Mouse (Mus musculus) frontal cortex, adult (tissue): ENCODE results near the gene Taar7d.
A peak's percentile ranks its signal among the peaks of the same experiment; 100 is the strongest.
"Not testable (repeated sequence)": the region's sequence is repeated elsewhere in the genome, so short reads cannot be mapped to it uniquely, and the experiment has no call there.

Source experiments
- ATAC-seq: cut with Nextera tagmentation; 2 replicates; pipeline ENCODE4 v1.9.2; 2017; ENCODE audit warnings: mild to moderate bottlenecking, moderate library complexity, mixed read lengths; ENCODE audit not compliant: low TSS enrichment

The Taar7d gene

DNA sequence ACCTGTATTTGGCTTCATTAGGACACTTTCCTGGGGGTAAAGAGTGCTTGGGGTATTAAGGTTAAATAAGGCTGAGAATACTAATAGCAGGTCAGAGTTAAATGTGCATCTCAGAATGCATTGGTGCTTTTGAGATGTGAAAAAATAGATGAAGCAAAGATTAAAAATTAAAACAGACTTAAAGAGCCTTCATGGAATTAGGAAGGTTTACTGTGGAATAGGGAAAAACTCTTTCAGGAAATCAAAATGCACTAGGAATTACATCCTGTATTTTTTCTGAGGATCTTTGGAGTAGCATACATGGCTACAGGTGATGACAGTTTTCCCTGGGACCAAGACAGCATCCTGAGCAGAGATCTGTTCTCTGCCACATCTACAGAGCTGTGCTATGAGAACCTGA, at the start of gene Taar7d:
Gene Taar7d (plus strand): TSS at position 301 of the 400 bp plus-strand sequence.
- ATAC-seq = no peak

DNA sequence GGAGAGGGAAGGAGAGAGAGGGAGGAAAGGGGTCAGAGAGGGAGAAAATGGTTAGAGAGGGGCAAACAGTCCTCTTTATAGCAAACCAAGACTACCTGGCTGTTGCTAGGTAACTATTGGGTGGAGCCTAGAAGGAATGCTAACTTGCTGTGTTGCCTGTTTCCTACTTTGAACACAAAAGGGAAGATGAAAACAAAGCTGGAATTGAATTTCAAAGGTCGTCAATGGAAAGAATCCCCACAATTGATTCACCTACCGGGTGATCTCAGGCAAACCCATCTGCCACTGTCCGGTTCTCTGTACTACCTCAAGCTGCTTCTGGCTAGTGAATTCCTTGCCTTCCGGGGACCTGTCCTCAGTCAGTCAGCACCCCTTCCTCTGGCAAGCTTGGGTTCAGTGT, 49.1 kb upstream of the Taar7d start:
- no peak for ATAC-seq

DNA sequence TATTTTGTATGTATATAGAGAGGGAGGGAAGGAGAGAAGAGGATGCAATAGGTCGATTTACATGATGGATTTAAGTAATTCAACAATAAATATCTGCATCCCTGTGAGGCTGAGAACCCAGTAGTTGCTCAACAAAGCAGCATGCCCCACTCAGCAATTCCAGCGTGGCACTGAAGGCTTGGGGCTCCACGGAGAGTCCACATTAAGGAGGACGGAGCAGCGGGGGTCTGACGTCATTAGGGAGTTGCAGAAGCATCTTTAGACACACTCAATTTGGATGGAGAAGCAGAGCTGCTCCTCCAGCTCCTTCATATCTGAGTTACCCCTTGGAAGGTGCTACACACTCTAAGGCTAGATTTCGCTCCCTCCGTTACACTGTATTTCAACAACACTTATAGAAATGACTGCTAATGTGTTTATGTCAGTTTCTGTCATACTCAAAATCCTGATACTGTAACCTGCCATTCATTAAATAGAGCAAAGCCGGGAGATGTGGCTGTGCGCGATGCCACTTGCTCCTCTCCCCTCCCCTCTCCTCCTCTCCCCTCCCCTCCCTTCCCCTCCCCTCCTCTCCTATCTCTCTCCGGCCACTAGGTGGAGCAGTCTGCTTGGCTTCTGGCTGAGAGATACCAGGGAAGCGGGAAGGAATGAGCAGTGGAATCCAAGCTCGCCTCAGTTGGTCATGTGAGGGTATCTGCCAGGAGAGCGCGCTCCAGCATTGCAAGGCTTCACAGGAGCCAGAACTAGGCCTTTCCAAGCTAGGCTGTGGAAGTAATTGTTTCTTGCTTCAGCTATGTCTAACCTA, 47.9 kb upstream of the Taar7d start:
- ATAC-seq = peak; percentile 99

DNA sequence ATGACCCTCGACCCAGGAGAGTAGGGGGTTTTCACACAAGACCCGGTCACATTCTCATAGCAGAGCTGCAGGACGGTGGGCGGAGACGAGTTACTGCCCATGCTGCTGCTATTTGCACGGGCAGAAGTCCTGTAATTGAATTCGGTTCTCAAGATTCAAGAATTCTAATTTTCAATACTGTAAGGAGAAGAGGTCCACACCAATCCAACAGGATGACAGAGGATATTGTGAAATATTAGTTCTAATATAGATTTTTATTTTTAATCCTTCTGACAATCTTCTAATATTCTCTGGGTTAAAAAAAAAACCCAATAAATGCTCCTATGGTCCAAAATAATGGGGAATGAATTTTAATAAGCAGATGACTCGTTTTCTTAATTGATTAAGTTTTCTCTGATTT, 41.5 kb upstream of the Taar7d start, which contains the start of gene Taar6:
Gene Taar6 (minus strand): TSS at position 101 of the 400 bp plus-strand sequence.
- no peak for ATAC-seq

DNA sequence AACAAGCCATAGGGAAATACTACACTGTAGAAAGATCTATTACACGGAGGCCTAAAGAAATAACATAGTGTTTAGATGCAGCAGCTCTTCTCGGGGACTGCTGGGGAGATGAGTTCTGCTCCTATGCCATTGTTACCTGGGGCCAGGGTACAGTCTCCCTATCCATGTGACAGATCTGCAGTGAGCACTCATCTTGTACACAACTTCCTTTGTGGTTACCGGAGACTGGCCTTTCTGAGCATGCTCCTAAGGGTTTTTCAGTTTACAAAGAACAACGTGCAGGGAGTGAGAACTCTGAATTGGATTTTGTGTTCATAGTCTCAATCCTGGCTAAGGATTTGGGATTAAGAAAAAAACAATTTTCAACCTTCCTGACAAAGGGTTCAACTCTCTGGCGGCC, 40.6 kb upstream of the Taar7d start:
- no peak for ATAC-seq

DNA sequence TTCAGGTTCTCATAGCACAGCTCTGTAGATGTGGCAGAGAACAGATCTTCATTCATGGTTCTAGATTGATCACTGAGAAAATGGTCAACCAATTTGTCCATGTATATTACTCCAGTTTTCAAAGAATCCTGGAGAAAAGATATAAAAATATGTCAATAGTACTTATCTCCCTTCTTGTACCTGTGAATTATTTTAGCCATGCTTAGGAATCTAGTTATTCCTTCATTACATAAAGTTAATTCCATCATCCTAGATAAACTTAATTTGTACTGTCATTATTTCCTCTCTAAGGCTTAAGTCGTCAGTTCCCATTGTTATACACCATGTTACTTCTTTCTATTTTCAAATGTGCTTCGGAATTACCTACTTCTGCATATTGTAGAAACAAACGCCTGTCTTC, 33.6 kb upstream of the Taar7d start, which contains the start of gene Taar7a:
Gene Taar7a (minus strand): TSS at position 101 of the 400 bp plus-strand sequence.
- ATAC-seq = no peak

DNA sequence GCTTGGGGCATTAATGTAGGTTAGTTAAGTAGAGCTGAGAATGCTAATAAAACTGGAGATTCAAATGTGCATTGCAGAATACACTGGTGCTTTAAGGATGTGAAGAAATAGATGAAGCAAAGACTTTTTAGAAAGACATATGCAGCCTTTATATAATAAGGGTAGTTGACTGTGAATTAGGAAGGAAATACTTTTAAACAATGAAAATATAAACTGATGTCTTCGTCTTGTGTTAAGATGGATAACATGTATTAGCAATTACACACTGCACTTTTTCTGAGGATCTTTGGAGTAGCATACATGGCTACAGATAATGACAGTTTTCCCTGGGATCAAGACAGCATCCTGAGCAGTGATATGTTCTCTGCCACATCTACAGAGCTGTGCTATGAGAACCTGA, 27.4 kb upstream of the Taar7d start, which contains the start of gene Taar7b:
Gene Taar7b (plus strand): TSS at position 301 of the 400 bp plus-strand sequence.
- ATAC-seq = no peak

DNA sequence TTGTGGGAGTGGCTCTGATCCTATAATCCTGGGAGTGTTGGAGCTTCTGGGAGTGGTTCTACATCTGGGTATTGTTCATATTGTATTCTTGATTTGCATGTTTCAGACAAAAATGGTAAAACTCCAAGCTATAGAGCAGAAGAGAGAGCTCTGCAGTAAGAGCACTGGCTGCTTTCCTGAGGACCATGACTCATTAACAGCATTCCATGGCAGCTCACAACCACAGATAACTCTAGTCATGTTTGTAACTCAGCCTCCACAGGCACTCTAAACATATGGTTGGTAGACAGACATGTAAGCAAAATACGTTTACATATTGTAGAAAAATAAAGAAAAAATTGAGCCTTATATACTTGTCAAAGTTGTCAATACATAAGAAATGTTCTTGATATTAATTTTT, 20.6 kb upstream of the Taar7d start:
- ATAC-seq = no peak; the same call in 1 of the 2 replicates

DNA sequence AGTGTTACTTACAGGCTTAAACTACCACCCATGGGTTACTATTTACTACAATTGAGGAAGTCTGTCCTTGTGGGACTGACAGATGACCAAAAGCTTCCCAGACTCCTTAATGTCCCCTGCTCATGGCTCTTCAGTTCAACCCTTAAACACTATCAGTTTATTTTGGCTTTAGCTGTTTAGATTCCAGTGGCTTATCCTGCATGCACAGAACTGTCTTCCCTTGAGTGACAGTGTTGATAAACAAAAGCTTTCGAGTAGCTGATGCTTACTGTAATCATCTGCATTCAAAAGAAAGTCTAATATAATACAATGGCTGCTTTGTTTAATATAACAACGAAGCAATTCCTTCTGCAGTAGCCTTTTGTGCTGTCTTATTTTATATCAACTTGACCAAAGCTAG, 20.0 kb upstream of the Taar7d start:
- no peak for ATAC-seq

DNA sequence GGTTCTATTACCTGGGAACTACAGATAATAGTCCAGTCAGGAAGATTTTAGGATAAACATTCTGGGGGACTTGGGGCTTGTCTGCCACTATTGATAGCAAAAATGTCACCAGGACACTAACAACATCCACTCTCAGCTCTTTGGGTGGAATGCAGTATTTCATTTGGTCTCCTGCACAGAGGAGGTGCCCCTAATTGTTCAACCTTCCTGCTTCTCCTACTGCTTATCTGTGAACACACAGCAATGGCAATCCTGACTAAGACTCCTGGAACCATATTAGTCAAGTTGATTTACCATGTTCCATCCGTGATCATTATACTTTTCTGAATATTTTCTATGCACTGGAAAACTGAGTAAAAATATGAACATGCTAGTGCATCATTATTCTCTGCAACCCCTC, 18.9 kb upstream of the Taar7d start:
- no peak for ATAC-seq

DNA sequence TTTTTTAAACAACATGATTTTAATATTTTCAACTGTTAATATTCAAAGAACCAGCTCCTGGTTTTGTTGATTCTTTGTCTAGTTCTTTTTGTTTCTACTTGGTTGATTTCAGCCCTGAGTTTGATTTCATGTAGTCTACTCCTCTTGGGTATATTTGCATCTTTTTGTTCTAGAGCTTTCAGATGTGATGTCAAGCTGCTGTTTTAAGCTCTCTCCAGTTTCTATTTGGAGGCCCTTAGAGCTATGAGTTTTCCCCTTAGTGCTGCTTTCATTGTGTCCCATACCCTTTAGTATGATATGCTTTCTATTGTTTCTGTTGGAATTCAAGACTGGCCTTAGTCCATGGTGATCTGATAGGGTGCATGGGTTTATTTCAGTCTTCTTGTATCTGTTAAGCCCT, 4.3 kb downstream of the Taar7d start:
- no peak for ATAC-seq

DNA sequence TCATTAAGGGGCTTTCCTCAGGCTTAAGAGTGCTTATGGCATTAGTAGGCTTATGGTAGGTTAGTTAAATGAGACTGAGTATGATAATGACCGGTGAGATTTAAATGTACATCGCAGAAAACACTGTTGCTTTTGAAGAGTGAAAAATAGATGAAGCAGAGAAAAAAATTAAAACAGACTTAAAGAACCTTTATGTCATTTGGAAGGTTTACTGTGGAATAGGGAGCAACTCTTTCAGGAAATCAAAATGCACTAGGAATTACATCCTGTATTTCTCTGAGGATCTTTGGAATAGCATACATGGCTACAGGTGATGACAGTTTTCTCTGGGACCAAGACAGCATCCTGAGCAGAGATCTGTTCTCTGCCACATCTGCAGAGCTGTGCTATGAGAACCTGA, 10.3 kb downstream of the Taar7d start, which contains the start of gene Taar7e:
Gene Taar7e (plus strand): TSS at position 301 of the 400 bp plus-strand sequence.
- ATAC-seq = no peak

DNA sequence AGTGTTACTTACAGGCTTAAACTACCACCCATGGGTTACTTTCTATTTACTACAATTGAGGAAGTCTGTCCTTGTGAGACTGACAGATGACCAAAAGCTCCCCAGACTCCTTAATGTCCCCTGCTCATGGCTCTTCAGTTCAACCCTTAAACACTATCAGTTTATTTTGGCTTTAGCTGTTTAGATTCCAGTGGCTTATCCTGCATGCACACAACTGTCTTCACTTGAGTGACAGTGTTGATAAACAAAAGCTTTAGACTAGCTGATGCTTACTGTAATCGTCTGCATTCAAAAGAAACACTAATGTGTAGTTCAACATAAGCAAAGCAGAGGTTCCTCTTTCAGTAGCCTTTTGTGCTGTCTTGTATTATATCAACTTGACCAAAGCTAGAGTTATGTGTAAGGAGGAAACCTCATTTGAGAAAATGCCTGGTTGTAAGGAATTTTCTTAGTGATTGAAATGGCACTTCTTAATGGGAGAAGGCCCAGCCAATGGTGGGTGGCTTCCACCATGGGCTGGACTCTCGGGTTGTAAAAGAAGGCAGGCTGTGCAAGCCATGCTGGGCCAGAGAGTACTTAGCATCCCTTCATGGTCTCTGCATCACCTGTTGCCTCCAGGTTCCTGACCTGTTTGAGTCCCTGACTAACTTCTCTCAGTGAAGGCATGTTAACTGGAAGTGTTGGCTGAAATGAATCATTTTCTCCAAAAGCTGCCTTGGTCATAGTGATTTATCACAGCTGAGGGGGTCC, 13.3 kb downstream of the Taar7d start:
- ATAC-seq = no peak

DNA sequence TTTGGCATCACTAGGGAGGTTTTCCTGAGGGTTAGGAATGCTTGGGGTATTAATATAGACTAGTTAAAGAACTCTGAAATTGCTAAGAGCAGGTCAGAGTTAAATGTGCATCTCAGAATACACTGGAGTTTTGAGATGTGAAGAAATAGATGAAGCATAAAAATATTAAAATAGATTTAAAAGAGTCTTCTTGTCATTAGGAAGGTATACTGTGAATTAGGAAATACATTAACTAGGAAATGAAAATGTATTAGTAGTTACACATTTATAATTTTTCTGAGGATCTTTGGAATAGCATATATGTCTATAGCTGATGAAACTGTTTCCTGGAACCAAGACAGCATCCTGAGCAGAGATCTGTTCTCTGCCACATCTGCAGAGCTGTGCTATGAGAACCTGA, 22.2 kb downstream of the Taar7d start, which contains the start of gene Taar7f:
Gene Taar7f (plus strand): TSS at position 301 of the 400 bp plus-strand sequence.
- ATAC-seq = no peak

DNA sequence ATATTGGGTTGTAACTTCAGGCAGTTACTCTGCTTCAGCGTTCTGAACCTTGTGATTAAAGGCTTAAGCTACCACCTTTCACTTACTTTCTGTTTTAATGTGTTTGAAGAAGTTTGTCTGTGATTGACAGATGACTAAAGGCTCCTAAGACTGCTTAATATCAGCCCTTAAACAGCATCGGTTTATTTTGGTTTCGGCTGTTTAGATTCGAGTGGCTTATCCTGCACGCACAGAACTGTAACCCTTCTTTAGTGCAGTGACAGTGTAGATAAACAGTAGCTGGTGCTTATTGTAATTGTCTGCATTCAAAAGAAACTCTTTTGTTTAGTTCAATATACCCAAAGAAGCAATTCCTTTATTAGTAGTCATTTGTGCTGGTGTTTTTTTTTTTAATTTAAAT, 25.0 kb downstream of the Taar7d start:
- no peak for ATAC-seq

DNA sequence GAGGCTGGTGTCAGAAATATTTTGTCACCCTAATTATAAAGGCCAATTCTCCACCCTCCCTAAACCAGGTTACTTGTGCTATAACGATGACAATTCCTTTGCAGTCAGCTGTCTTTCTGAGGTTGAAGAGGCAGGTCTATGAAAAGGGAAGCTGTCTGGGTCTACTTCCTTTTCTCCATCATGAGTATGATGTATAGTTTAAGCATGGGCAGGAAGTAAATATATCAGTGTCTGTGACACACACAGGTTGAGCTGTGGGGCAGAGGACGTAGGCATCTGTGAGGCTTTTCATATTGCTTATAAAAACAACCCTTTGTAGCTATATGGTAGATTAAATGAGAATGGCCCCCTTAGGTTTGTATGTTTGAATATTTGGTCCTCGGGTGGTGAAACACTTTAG, 32.0 kb downstream of the Taar7d start:
- ATAC-seq = no peak

DNA sequence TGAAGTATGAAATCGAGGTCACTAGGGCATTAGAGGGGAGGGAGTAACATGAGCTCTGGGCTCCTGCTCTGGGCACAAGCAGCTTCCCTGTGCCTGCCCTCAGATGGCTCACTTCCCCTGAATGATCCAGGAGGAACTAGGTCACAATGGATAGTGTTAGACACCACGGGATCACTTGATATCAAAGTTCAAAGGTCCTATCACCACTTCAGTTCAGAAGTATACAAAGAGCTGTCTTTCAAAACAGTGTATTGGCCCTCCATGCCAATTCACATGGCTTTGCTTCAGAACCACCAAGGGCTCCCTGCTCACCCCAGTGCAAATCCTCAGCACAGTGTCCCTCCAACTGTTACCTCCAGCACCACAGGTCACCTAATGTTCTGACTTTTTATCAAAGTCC, 47.7 kb downstream of the Taar7d start:
- ATAC-seq = not testable (repeated sequence)

DNA sequence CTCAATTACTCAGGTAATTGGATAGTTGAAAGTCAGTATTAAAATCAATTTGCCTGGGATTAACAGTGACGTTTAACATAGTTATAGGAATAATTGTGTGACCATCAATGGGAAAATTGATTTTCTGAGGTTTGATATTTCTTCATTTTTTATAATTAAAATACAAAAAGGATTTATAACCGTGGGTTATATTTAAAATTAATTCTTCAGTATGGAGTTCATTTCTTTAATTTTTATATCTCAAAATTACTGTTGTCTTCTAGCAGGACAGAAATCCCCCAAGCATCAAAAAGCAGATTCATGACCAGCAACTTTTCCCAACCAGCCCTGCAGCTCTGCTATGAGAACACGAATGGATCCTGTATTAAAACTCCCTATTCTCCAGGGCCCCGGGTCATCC, 49.2 kb downstream of the Taar7d start, which contains the start of gene Taar8a:
Gene Taar8a (plus strand): TSS at position 301 of the 400 bp plus-strand sequence.
- not testable (repeated sequence) for ATAC-seq
